Mouse (Mus musculus) forebrain, embryonic 13.5 days (tissue): ENCODE results near the gene Fmc1. TPM values are rescaled to one million over a fixed set of nuclear protein-coding genes. Genes with fewer than 3 reads are reported as not detected.

Experiments
- ATAC-seq: fragments of 200-750 bp; cut with Nextera tagmentation; 2 replicates; pipeline ENCODE4 v1.8.0; 2017
- H3K27ac ChIP-seq: fragments of 300-500 bp; sonication (generic); 2 replicates; pipeline ENCODE4 v1.5.1; 2015; ENCODE audit warnings: inconsistent platforms, mild to moderate bottlenecking, moderate library complexity
- H3K27me3 ChIP-seq: fragments of 300-500 bp; sonication (generic); 2 replicates; pipeline ENCODE4 v1.6.1; 2015; ENCODE audit warnings: mild to moderate bottlenecking, inconsistent platforms
- H3K36me3 ChIP-seq: fragments of 300-500 bp; sonication (generic); 2 replicates; pipeline ENCODE4 v1.6.1; 2015; ENCODE audit warnings: mild to moderate bottlenecking, inconsistent platforms; ENCODE audit not compliant: poor library complexity, severe bottlenecking
- H3K4me1 ChIP-seq: fragments of 300-500 bp; sonication (generic); 2 replicates; pipeline ENCODE4 v1.6.1; 2015; ENCODE audit warnings: inconsistent platforms
- H3K4me2 ChIP-seq: fragments of 300-500 bp; sonication (generic); 2 replicates; pipeline ENCODE4 v1.6.1; 2015; ENCODE audit warnings: inconsistent platforms, mild to moderate bottlenecking, moderate library complexity
- H3K4me3 ChIP-seq: fragments of 300-500 bp; sonication (generic); 2 replicates; pipeline ENCODE4 v1.5.1; 2015; ENCODE audit warnings: mild to moderate bottlenecking, inconsistent platforms
- H3K9ac ChIP-seq: fragments of 300-500 bp; sonication (generic); 2 replicates; pipeline ENCODE4 v1.6.1; 2015; ENCODE audit warnings: mild to moderate bottlenecking, inconsistent platforms
- H3K9me3 ChIP-seq: fragments of 300-500 bp; sonication (generic); replicated peaks from 2 replicates; pipeline ENCODE4 v1.6.1; 2016; ENCODE audit warnings: inconsistent platforms
- WGBS: fragments of 180-500 bp; shearing (Covaris S2); methylation state at CpG from one replicate; pipeline ENCODE4 v1.1.7; 2015; 5-methylcytosine and 5-hydroxymethylcytosine counted together
- polyA plus RNA-seq: library from polyadenylated mRNA; unstranded; fragments of >200 nt; fragmentation: Nextera tagmentation; extraction: Ambion mirVana; gene quantifications from 2 replicates; pipeline ENCODE4 v1.2.1, GENCODE M21; 2015

The Fmc1 gene
- 152 and 177 TPM in 2 replicates for polyA plus RNA-seq

- Histone ChIP-seq H3K4me3 (peak within 1 kb of the TSS; percentile 56), H3K4me2 (peak within 1 kb of the TSS; percentile 78), H3K36me3 (no peaks in the 10 kb centered on the region), H3K9me3 (no peaks in the 10 kb centered on the region), H3K27me3 (no peaks in the 10 kb centered on the region), H3K9ac (peak within 1 kb of the TSS; percentile 77), H3K27ac (peak within 1 kb of the TSS; percentile 94), H3K4me1 (peaks cover 12% of the 10 kb centered on the region)
- ATAC-seq, result peak; percentile 93
- WGBS, result 6% methylated on average over 41 of the region's 41 CpGs
Measured at GRCm38 (mm10) chr6:38533428-38534405, at the start of gene Fmc1. TSS of gene Fmc1 (plus strand) at chr6:38533502.

GRCm38 (mm10) chr6:38492550-38492949 is 40.8 kb upstream of the Fmc1 start:
- peaks cover 50% of the 10 kb centered on the region for H3K36me3 ChIP-seq
- 76% methylated on average over 3 of the region's 3 CpGs for WGBS

GRCm38 (mm10) chr6:38495641-38496040 is 37.7 kb upstream of the Fmc1 start:
- H3K9ac ChIP-seq, result no peak overlapping the region
- H3K4me2 ChIP-seq, result no peak overlapping the region
- no peaks in the 10 kb centered on the region for H3K4me1 ChIP-seq
- H3K9me3 ChIP-seq, result no peaks in the 10 kb centered on the region
- peaks cover 46% of the 10 kb centered on the region for H3K36me3 ChIP-seq
- no peak for ATAC-seq
- 83% methylated on average over 4 of the region's 4 CpGs for WGBS
- no peaks in the 10 kb centered on the region for H3K27me3 ChIP-seq
- no peak overlapping the region for H3K27ac ChIP-seq
- no peak overlapping the region for H3K4me3 ChIP-seq

More at GRCm38 (mm10) chr6:38492550-38492949, 40.8 kb upstream of the Fmc1 start:
- Histone ChIP-seq H3K4me2 (no peak overlapping the region), H3K9ac (no peak overlapping the region), H3K9me3 (no peaks in the 10 kb centered on the region), H3K4me3 (no peak overlapping the region), H3K27me3 (no peaks in the 10 kb centered on the region), H3K27ac (no peak overlapping the region), H3K4me1 (no peaks in the 10 kb centered on the region)
- ATAC-seq, result no peak

GRCm38 (mm10) chr6:38512096-38512495 is 21.2 kb upstream of the Fmc1 start:
- Histone ChIP-seq H3K4me3 (no peak overlapping the region), H3K27ac (no peak overlapping the region), H3K27me3 (no peaks in the 10 kb centered on the region), H3K9ac (no peak overlapping the region), H3K4me1 (no peaks in the 10 kb centered on the region), H3K36me3 (0 out of 2 replicates have a peak, but pooled peaks cover 3% of the 10 kb centered on the region), H3K4me2 (no peak overlapping the region), H3K9me3 (no peaks in the 10 kb centered on the region)
- no peak for ATAC-seq
- 100% methylated on average over 1 of the region's 1 CpGs for WGBS

- H3K27ac ChIP-seq, result no peak overlapping the region
- no peak for ATAC-seq
- H3K4me1 ChIP-seq, result no peaks in the 10 kb centered on the region
- H3K27me3 ChIP-seq, result no peaks in the 10 kb centered on the region
- no peak overlapping the region for H3K4me3 ChIP-seq
- H3K36me3 ChIP-seq, result 0 out of 2 replicates have a peak, but pooled peaks cover 3% of the 10 kb centered on the region
- H3K9ac ChIP-seq, result no peak overlapping the region
- no peaks in the 10 kb centered on the region for H3K9me3 ChIP-seq
- H3K4me2 ChIP-seq, result no peak overlapping the region
Measured at GRCm38 (mm10) chr6:38512830-38513229, 20.5 kb upstream of the Fmc1 start.

GRCm38 (mm10) chr6:38515201-38515600 is 18.1 kb upstream of the Fmc1 start:
- 0 out of 2 replicates have a peak, but pooled peaks cover 3% of the 10 kb centered on the region for H3K36me3 ChIP-seq
- H3K27ac ChIP-seq, result no peak overlapping the region
- no peak overlapping the region for H3K4me2 ChIP-seq
- ATAC-seq, result no peak
- no peaks in the 10 kb centered on the region for H3K27me3 ChIP-seq
- H3K9ac ChIP-seq, result no peak overlapping the region
- H3K9me3 ChIP-seq, result no peaks in the 10 kb centered on the region
- WGBS, result 90% methylated on average over 4 of the region's 4 CpGs
- H3K4me3 ChIP-seq, result no peak overlapping the region
- no peaks in the 10 kb centered on the region for H3K4me1 ChIP-seq

- ATAC-seq, result no peak
Measured at GRCm38 (mm10) chr6:38523851-38524250, 9.5 kb upstream of the Fmc1 start.

GRCm38 (mm10) chr6:38531211-38531820 is 2.0 kb upstream of the Fmc1 start:
- ATAC-seq, result no peak
- H3K4me1 ChIP-seq, result peaks cover 12% of the 10 kb centered on the region
- 67% methylated on average over 5 of the region's 5 CpGs for WGBS
- H3K27ac ChIP-seq, result no peak overlapping the region
- H3K36me3 ChIP-seq, result no peaks in the 10 kb centered on the region
- H3K9ac ChIP-seq, result 0 out of 2 replicates have a peak overlapping the region, but pooled peaks have one; percentile 5
- H3K9me3 ChIP-seq, result no peaks in the 10 kb centered on the region
- no peak overlapping the region for H3K4me3 ChIP-seq
- H3K27me3 ChIP-seq, result no peaks in the 10 kb centered on the region
- H3K4me2 ChIP-seq, result no peak overlapping the region

More at GRCm38 (mm10) chr6:38523851-38524250, 9.5 kb upstream of the Fmc1 start:
- H3K4me2 ChIP-seq, result no peak overlapping the region
- H3K27me3 ChIP-seq, result no peaks in the 10 kb centered on the region
- no peak overlapping the region for H3K9ac ChIP-seq
- no peaks in the 10 kb centered on the region for H3K9me3 ChIP-seq
- H3K4me1 ChIP-seq, result no peaks in the 10 kb centered on the region
- H3K4me3 ChIP-seq, result no peak overlapping the region
- no peak overlapping the region for H3K27ac ChIP-seq
- peaks cover 6% of the 10 kb centered on the region; the same call in 1 of the 2 replicates for H3K36me3 ChIP-seq
- WGBS, result 33% methylated on average over 8 of the region's 8 CpGs

GRCm38 (mm10) chr6:38532500-38533420 is 542 bp upstream of the Fmc1 start:
- 7% methylated on average over 25 of the region's 25 CpGs for WGBS
- peak; percentile 42 for ATAC-seq

GRCm38 (mm10) chr6:38534640-38535365 is 1.5 kb downstream of the Fmc1 start:
- Histone ChIP-seq H3K9me3 (no peaks in the 10 kb centered on the region), H3K4me1 (peaks cover 12% of the 10 kb centered on the region), H3K4me3 (peak overlapping the region; percentile 56), H3K27me3 (no peaks in the 10 kb centered on the region), H3K27ac (peak overlapping the region; percentile 92), H3K4me2 (peak overlapping the region; percentile 61), H3K9ac (peak overlapping the region; percentile 77), H3K36me3 (peaks cover 5% of the 10 kb centered on the region; the same call in 1 of the 2 replicates)
- under 1% methylated on average over 53 of the region's 53 CpGs for WGBS
- peak; percentile 79 for ATAC-seq

More at GRCm38 (mm10) chr6:38532500-38533420, 542 bp upstream of the Fmc1 start:
- no peaks in the 10 kb centered on the region for H3K36me3 ChIP-seq
- peaks cover 12% of the 10 kb centered on the region for H3K4me1 ChIP-seq
- peak overlapping the region; percentile 56 for H3K4me3 ChIP-seq
- no peaks in the 10 kb centered on the region for H3K9me3 ChIP-seq
- peak overlapping the region; percentile 73 for H3K9ac ChIP-seq
- H3K27ac ChIP-seq, result peak overlapping the region; percentile 94
- H3K27me3 ChIP-seq, result no peaks in the 10 kb centered on the region
- peak overlapping the region; percentile 78 for H3K4me2 ChIP-seq

GRCm38 (mm10) chr6:38535366-38535690 is 2.0 kb downstream of the Fmc1 start:
- ATAC-seq, result no peak
- no peaks in the 10 kb centered on the region for H3K9me3 ChIP-seq
- H3K9ac ChIP-seq, result peak overlapping the region; percentile 77
- peaks cover 10% of the 10 kb centered on the region; the same call in 1 of the 2 replicates for H3K36me3 ChIP-seq
- WGBS, result 0% methylated on average over 9 of the region's 9 CpGs
- H3K27me3 ChIP-seq, result no peaks in the 10 kb centered on the region
- H3K4me3 ChIP-seq, result peak overlapping the region; percentile 56
- H3K27ac ChIP-seq, result peak overlapping the region; percentile 92
- H3K4me1 ChIP-seq, result peaks cover 12% of the 10 kb centered on the region
- H3K4me2 ChIP-seq, result peak overlapping the region; percentile 61
